Mouse (Mus musculus): ENCODE measurements around the gene Gse1.

- TF ChIP-seq CTCF (IDR thresholded peaks at IDR 0.05; ENCODE audit: control insufficient read depth, insufficient read depth, low read length) (no peak), POLR2A (IDR thresholded peaks at IDR 0.05; ENCODE audit: borderline replicate concordance, control insufficient read depth, low read depth, low read length) (no peak)
Observed at GRCm38 (mm10) chr8:120626461-120626860, 398.2 kb downstream of the Gse1 start.
